11 mouse cellular contexts compared by ENCODE assay signal in genomic region chr5:65866591-65866990, GRCm38 (mm10).
"Had no signal": no experiment of that assay in that cellular context is flagged by ENCODE, and none has a peak within 500 bp of the region (broad histone marks: within the 10 kb centered on the region; RNA-seq: fewer than 3 reads in every experiment).

No protein-coding gene starts in this region.

- H3K4me2 ChIP-seq: limb, embryonic 15.5 days; liver, embryonic 13.5 days; midbrain, embryonic 12.5 days had no signal

- H3K4me3 ChIP-seq: limb, embryonic 15.5 days; liver, embryonic 13.5 days; midbrain, embryonic 12.5 days had no signal

- H3K36me3 ChIP-seq: limb, embryonic 15.5 days; liver, embryonic 13.5 days; midbrain, embryonic 12.5 days had no signal

- H3K27me3 ChIP-seq: limb, embryonic 15.5 days; liver, embryonic 13.5 days; midbrain, embryonic 12.5 days had no signal

- ATAC-seq: intestine, postnatal 0 days; midbrain, embryonic 16.5 days had no signal

- H3K27ac ChIP-seq: limb, embryonic 15.5 days; liver, embryonic 13.5 days; midbrain, embryonic 12.5 days had no signal

- DNase-seq: kidney, adult 8-10 months; kidney, postnatal 25 days; layer of hippocampus, postnatal 36 days; liver, embryonic 13.5 days; right cerebral cortex, adult 18-20 months; right cerebral cortex, postnatal 25 days; thymus, postnatal 36 days had no signal

- H3K9ac ChIP-seq: limb, embryonic 15.5 days; liver, embryonic 13.5 days; midbrain, embryonic 12.5 days had no signal

- H3K4me1 ChIP-seq: limb, embryonic 15.5 days; midbrain, embryonic 12.5 days had no signal

- H3K9me3 ChIP-seq: limb, embryonic 15.5 days; liver, embryonic 13.5 days; midbrain, embryonic 12.5 days had no signal
